Mouse (Mus musculus) megakaryocyte, embryonic 14.5 days (primary cell): Measurements from ENCODE around the gene Raver1.

Source experiments
- FLI1 ChIP-seq: IDR thresholded peaks from 2 replicates; pipeline ENCODE4 v1.6.1; 2012; ENCODE audit warnings: low read length, inconsistent platforms, mixed read lengths
- GATA1 ChIP-seq: IDR thresholded peaks from 3 replicates; pipeline ENCODE4 v1.6.1; 2012; ENCODE audit warnings: mixed read lengths, low read length, inconsistent platforms, borderline replicate concordance

GRCm38 (mm10) chr9:21135941-21136381 is 44.2 kb upstream of the Raver1 start:
- TF ChIP-seq FLI1 (no peak), GATA1 (no peak)
